ENCODE assay signal across 16 mouse cellular contexts in the genomic region with DNA sequence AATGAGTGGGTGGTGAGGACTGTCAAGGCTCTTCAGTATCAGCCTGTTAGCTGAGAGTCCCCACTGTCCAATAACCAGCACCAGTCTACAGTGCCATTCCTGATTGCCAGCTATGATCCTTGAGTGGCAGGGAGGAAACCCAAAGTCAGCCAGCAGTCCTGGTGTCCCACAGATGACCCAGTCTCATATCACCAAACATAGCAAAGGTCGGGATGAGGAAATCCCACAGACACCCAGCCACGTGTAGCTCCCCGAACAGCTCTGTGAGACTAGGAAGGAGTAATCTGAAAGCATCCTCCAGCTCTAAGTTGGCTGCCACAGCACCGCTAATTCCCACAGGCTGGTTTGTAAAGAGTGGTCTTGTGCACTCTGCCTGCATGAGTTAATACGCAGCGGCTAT.
"Had no signal": no experiment of that assay in that cellular context is flagged by ENCODE, and none has a peak within 500 bp of the region (broad histone marks: within the 10 kb centered on the region; RNA-seq: fewer than 3 reads in every experiment).

No protein-coding gene starts in this region.

- H3K27me3 ChIP-seq: neural tube, embryonic 13.5 days; neural tube, embryonic 15.5 days; stomach, embryonic 15.5 days had no signal

- H3K9me3 ChIP-seq: neural tube, embryonic 13.5 days; neural tube, embryonic 15.5 days; stomach, embryonic 15.5 days had no signal

- H3K36me3 ChIP-seq: neural tube, embryonic 13.5 days; neural tube, embryonic 15.5 days; stomach, embryonic 15.5 days had no signal

- H3K9ac ChIP-seq: neural tube, embryonic 13.5 days; neural tube, embryonic 15.5 days; stomach, embryonic 15.5 days had no signal

- H3K27ac ChIP-seq: neural tube, embryonic 13.5 days; neural tube, embryonic 15.5 days; stomach, embryonic 15.5 days; stomach, postnatal 0 days had no signal

- DNase-seq: retina, postnatal 1 day; right cerebral cortex, adult 18-20 months; right cerebral cortex, postnatal 14 days; right cerebral cortex, postnatal 25 days; right cerebral cortex, postnatal 4 days; spleen, adult 18-20 months; thymus, adult 18-20 months; thymus, adult 2 months; thymus, postnatal 14 days; thymus, postnatal 25 days; thymus, postnatal 36 days; thymus, postnatal 4 days had no signal

- H3K4me3 ChIP-seq: neural tube, embryonic 13.5 days; neural tube, embryonic 15.5 days; stomach, embryonic 15.5 days had no signal

- H3K4me2 ChIP-seq: neural tube, embryonic 13.5 days; neural tube, embryonic 15.5 days; stomach, embryonic 15.5 days had no signal
